Mouse (Mus musculus) liver, embryonic 14.5 days (tissue): ENCODE results near the gene Papola. TPM values are rescaled to one million over a fixed set of nuclear protein-coding genes. Genes with fewer than 3 reads are reported as not detected.

Source experiments
- ATAC-seq: fragments of 200-750 bp; cut with Nextera tagmentation; 2 replicates; pipeline ENCODE4 v1.8.0; 2017; ENCODE audit warnings: moderate number of reproducible peaks, mild to moderate bottlenecking, moderate library complexity; ENCODE audit not compliant: insufficient read depth
- DNase-seq, 3 experiments: peaks; one replicate each; pipeline ENCODE4 v3.0.0-alpha.2; 2012 to 2013; ENCODE audit warnings: low read depth in 3 of 3, low spot score in 3 of 3
- H3K27ac ChIP-seq: fragments of 300-500 bp; sonication (generic); 2 replicates; pipeline ENCODE4 v1.5.1; 2014; ENCODE audit warnings: moderate library complexity, mild to moderate bottlenecking, control low read depth, inconsistent platforms
- H3K27me3 ChIP-seq: fragments of 300-500 bp; sonication (generic); 2 replicates; pipeline ENCODE4 v1.6.1; 2014; ENCODE audit warnings: mild to moderate bottlenecking, low read length, moderate library complexity; ENCODE audit not compliant: control insufficient read depth, insufficient read depth
- H3K36me3 ChIP-seq: fragments of 300-500 bp; sonication (generic); replicated peaks from 2 replicates; pipeline ENCODE4 v1.6.1; 2014; ENCODE audit warnings: low read depth; ENCODE audit not compliant: control insufficient read depth, insufficient read depth
- H3K4me1 ChIP-seq, 2 experiments: fragments of 200-500 bp in 1 of 2; fragments of 300-500 bp in 1 of 2; sonication (generic) in 1 of 2; replicated peaks; 2 replicates each; pipeline ENCODE4 v1.6.1; 2012 to 2014; ENCODE audit warnings: antibody characterized with exemption in 1 of 2, inconsistent platforms in 1 of 2, low read length in 1 of 2; ENCODE audit not compliant: control insufficient read depth in 2 of 2, insufficient read depth in 2 of 2
- H3K4me2 ChIP-seq: fragments of 300-500 bp; sonication (generic); 2 replicates; pipeline ENCODE4 v1.6.1; 2014; ENCODE audit warnings: low read depth, mild to moderate bottlenecking, control low read depth, moderate library complexity
- H3K4me3 ChIP-seq, 2 experiments: fragments of 200-500 bp in 1 of 2; fragments of 300-500 bp in 1 of 2; sonication (generic) in 1 of 2; 2 replicates each; pipeline ENCODE4 v1.5.1; 2012 to 2014; ENCODE audit warnings: low read depth in 2 of 2, low read length in 2 of 2, mild to moderate bottlenecking in 2 of 2, control low read depth in 1 of 2, inconsistent platforms in 1 of 2, moderate library complexity in 1 of 2; ENCODE audit not compliant: insufficient read depth in 1 of 2
- H3K9ac ChIP-seq: fragments of 300-500 bp; sonication (generic); replicated peaks from 2 replicates; pipeline ENCODE4 v1.6.1; 2014; ENCODE audit warnings: mild to moderate bottlenecking, control low read depth, moderate library complexity
- H3K9me3 ChIP-seq: fragments of 300-500 bp; sonication (generic); 2 replicates; pipeline ENCODE4 v1.6.1; 2016; ENCODE audit warnings: low read length, mixed read lengths; ENCODE audit not compliant: control insufficient read depth
- CTCF ChIP-seq: IDR thresholded peaks from 2 replicates; pipeline ENCODE4 v1.5.1; 2016; ENCODE audit warnings: antibody characterized with exemption, low read depth, control low read depth
- EP300 ChIP-seq: IDR thresholded peaks from 2 replicates; pipeline ENCODE4 v1.6.1; 2016; ENCODE audit warnings: antibody characterized with exemption, low read depth
- WGBS: fragments of 180-500 bp; shearing (Covaris S2); extraction: QIAGEN DNeasy Blood & Tissue Kit; methylation state at CpG from one replicate; pipeline ENCODE4 v1.1.7; 2014; ENCODE audit not compliant: insufficient replicate concordance; 5-methylcytosine and 5-hydroxymethylcytosine counted together
- polyA plus RNA-seq, 2 experiments: library from polyadenylated mRNA; depleted of rRNA in 1 of 2; stranded (reverse) in 1 of 2; unstranded in 1 of 2; fragments of >200 nt; fragmentation: Nextera tagmentation in 1 of 2; extraction: Ambion mirVana in 1 of 2; gene quantifications; 2 replicates each; pipeline versions ENCODE4 v1.2.1 to v1.2.3; 2012 to 2014

Gene Papola
- polyA plus RNA-seq, 2 experiments, result 57.4 to 79.2 TPM

- Histone ChIP-seq H3K36me3 (peaks cover 73% of the 10 kb centered on the region), H3K4me1 (peaks cover 11 to 12% of the 10 kb centered on the region in 2 experiments), H3K4me2 (peak overlapping the region; percentile 40; the same call in 1 of the 2 replicates), H3K9ac (peak overlapping the region; percentile 1; the same call in 1 of the 2 replicates), H3K9me3 (no peaks in the 10 kb centered on the region), H3K27ac (peak overlapping the region; percentile 55), H3K4me3 (no peak overlapping the region), H3K27me3 (no peaks in the 10 kb centered on the region)
- DNase-seq (no peak), ATAC-seq (no peak)
- no peak for TF ChIP-seq EP300
- 72% methylated on average over 4 of the region's 4 CpGs for WGBS
Observed at GRCm38 (mm10) chr12:105825266-105825665, 40.8 kb downstream of the Papola start.

- Histone ChIP-seq H3K4me2 (no peak overlapping the region), H3K4me3 (no peak overlapping the region), H3K9me3 (no peaks in the 10 kb centered on the region), H3K27me3 (no peaks in the 10 kb centered on the region), H3K4me1 (no peaks in the 10 kb centered on the region), H3K9ac (no peak overlapping the region), H3K27ac (no peak overlapping the region), H3K36me3 (peaks cover 80% of the 10 kb centered on the region)
- DNase-seq (no peak), ATAC-seq (no peak)
- WGBS, result 78% methylated on average over 6 of the region's 6 CpGs
- TF ChIP-seq CTCF (no peak), EP300 (no peak)
Observed at GRCm38 (mm10) chr12:105832541-105832940, 48.0 kb downstream of the Papola start.

DNA sequence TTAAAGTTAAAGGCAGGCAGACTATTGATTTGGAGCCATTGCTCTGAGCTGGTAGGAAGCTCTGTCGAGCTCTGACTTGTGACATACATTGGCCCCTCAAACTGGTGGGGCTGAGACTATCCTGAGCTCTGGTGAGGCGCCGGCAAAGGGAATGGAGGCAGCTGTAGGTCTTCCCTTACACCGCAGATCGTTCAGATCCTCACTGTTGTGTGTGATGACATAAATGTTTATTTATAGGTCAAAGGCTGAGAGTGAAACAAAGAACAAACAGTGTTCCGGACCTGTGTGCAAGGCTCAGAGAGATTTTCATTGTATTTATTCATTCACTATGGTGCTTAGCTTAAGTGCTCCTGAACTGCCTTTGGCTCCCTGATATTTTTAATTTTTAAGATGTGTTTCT, 50.4 kb downstream of the Papola start:
- H3K4me2 ChIP-seq, result no peak overlapping the region
- TF ChIP-seq EP300 (no peak), CTCF (no peak)
- H3K4me1 ChIP-seq, result no peaks in the 10 kb centered on the region
- peaks cover 70% of the 10 kb centered on the region for H3K36me3 ChIP-seq
- H3K9me3 ChIP-seq, result no peaks in the 10 kb centered on the region
- H3K27ac ChIP-seq, result no peak overlapping the region
- H3K4me3 ChIP-seq, result no peak overlapping the region
- DNase-seq (no peak), ATAC-seq (0 out of 2 replicates have a peak, but pooled peaks have one; percentile 26)
- H3K9ac ChIP-seq, result no peak overlapping the region
- WGBS, result 74% methylated on average over 6 of the region's 6 CpGs
- H3K27me3 ChIP-seq, result no peaks in the 10 kb centered on the region

DNA sequence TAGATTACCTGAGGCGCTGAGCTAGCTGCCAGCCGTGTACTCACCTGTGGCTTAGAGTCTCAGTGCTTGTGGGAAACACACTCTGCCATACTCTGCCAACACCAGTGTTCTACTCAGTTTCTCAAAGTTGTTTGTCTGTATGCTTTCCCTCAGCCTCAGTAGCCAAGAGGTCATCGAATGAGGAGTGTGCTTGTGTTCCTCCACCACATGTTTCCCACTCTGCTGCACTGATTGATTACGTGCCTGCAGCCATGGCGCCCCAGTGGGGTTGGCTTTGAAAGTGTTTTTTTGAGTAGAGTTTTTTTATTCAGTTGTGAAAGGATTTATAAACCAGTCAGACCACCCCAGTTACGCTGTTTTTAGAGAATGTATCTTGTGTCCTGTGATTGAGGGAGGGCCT, 51.1 kb downstream of the Papola start:
- peaks cover 66% of the 10 kb centered on the region for H3K36me3 ChIP-seq
- TF ChIP-seq CTCF (no peak), EP300 (no peak)
- no peaks in the 10 kb centered on the region for H3K9me3 ChIP-seq
- WGBS, result 86% methylated on average over 6 of the region's 6 CpGs
- H3K4me1 ChIP-seq, result no peaks in the 10 kb centered on the region
- H3K4me3 ChIP-seq, result no peak overlapping the region
- no peak overlapping the region for H3K9ac ChIP-seq
- no peak overlapping the region for H3K27ac ChIP-seq
- H3K4me2 ChIP-seq, result no peak overlapping the region
- H3K27me3 ChIP-seq, result no peaks in the 10 kb centered on the region
- DNase-seq (no peak), ATAC-seq (no peak)

DNA sequence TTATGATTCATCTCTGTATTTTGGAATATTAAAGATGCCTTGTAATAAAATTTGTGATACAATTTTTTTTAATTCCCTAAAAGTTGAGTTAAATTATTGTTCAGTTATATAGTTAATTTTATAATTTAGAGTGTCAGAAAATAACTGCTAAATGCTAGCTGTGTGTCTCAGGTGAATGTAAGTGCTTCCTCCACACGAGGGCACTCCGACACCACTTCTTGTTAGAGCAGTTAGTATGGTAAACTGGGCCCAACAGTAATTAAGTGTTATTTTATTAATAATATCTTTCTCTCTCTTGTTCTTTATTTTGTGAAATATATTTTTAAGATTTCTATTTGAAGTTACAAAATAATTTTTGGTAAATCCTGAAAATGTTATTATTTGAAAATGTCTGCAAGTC, 51.7 kb downstream of the Papola start:
- H3K4me1 ChIP-seq, result no peaks in the 10 kb centered on the region
- no peak overlapping the region for H3K4me3 ChIP-seq
- WGBS, result 80% methylated on average over 2 of the region's 2 CpGs
- ATAC-seq (no peak), DNase-seq (no peak)
- H3K9me3 ChIP-seq, result no peaks in the 10 kb centered on the region
- H3K9ac ChIP-seq, result no peak overlapping the region
- TF ChIP-seq CTCF (peak; percentile 38), EP300 (no peak)
- no peak overlapping the region for H3K4me2 ChIP-seq
- H3K27ac ChIP-seq, result no peak overlapping the region
- no peaks in the 10 kb centered on the region for H3K27me3 ChIP-seq
- peaks cover 60% of the 10 kb centered on the region for H3K36me3 ChIP-seq
